Mouse (Mus musculus) kidney, adult 2 months (tissue): ENCODE measurements at regions not wholly inside any gene's neighbourhood (a gene's known extent, or its start where the extent isn't known, plus 50 kb on each side); places are given as distances from the start of the nearest gene placed in this dataset.

Experiments used
- DNase-seq: peaks from one replicate; pipeline ENCODE4 v3.0.0; 2021
- H3K27ac ChIP-seq: fragments of 200-500 bp; 2 replicates; pipeline ENCODE4 v1.5.1; 2012; ENCODE audit warnings: low read depth, low read length, control low read depth, inconsistent platforms; ENCODE audit not compliant: insufficient read depth
- H3K27me3 ChIP-seq: fragments of 200-500 bp; replicated peaks from 2 replicates; pipeline ENCODE4 v1.6.1; 2012; ENCODE audit warnings: mild to moderate bottlenecking, moderate library complexity, low read length, inconsistent platforms; ENCODE audit not compliant: control insufficient read depth, insufficient read depth
- H3K36me3 ChIP-seq: fragments of 200-500 bp; 2 replicates; pipeline ENCODE4 v1.6.1; 2012; ENCODE audit warnings: mild to moderate bottlenecking, moderate library complexity, low read length, inconsistent platforms; ENCODE audit not compliant: control insufficient read depth, insufficient read depth
- H3K4me1 ChIP-seq: fragments of 200-500 bp; 2 replicates; pipeline ENCODE4 v1.6.1; 2011; ENCODE audit warnings: low read length; ENCODE audit not compliant: control insufficient read depth, insufficient read depth
- H3K4me3 ChIP-seq: fragments of 200-500 bp; 2 replicates; pipeline ENCODE4 v1.5.1; 2011; ENCODE audit warnings: mild to moderate bottlenecking, low read depth, low read length, control low read depth; ENCODE audit not compliant: insufficient read depth
- CTCF ChIP-seq: fragments of 200-500 bp; conservative IDR thresholded peaks from 2 replicates; pipeline ENCODE4 v1.5.1; 2011; ENCODE audit warnings: low read depth, mild to moderate bottlenecking, control low read depth, low read length, moderate library complexity, mixed read lengths; ENCODE audit not compliant: insufficient read depth, insufficient read length
- POLR2A ChIP-seq: fragments of 200-500 bp; IDR thresholded peaks from one replicate; pipeline ENCODE4 v1.6.1; 2011; ENCODE audit warnings: low read depth, low read length, control low read depth
- WGBS: fragments of 180-500 bp; shearing (Covaris S2); methylation state at CpG from one replicate; pipeline ENCODE4 v1.1.7; 2018; 5-methylcytosine and 5-hydroxymethylcytosine counted together

GRCm38 (mm10) chr6:116902371-116902770 is 185.7 kb upstream of the Tmem72 start:
- 82% methylated on average over 3 of the region's 3 CpGs for WGBS
- no peak overlapping the region for H3K27ac ChIP-seq
- no peaks in the 10 kb centered on the region for H3K36me3 ChIP-seq
- H3K27me3 ChIP-seq, result no peaks in the 10 kb centered on the region
- TF ChIP-seq CTCF (no peak), POLR2A (no peak)
- no peak overlapping the region for H3K4me3 ChIP-seq
- no peak for DNase-seq
- no peaks in the 10 kb centered on the region for H3K4me1 ChIP-seq

GRCm38 (mm10) chr6:116906426-116907172 is 189.9 kb upstream of the Tmem72 start:
- H3K27me3 ChIP-seq, result no peaks in the 10 kb centered on the region
- no peaks in the 10 kb centered on the region for H3K4me1 ChIP-seq
- WGBS, result 76% methylated on average over 7 of the region's 7 CpGs
- TF ChIP-seq POLR2A (no peak), CTCF (no peak)
- no peak overlapping the region for H3K4me3 ChIP-seq
- H3K27ac ChIP-seq, result no peak overlapping the region
- DNase-seq, result no peak
- H3K36me3 ChIP-seq, result no peaks in the 10 kb centered on the region

GRCm38 (mm10) chr6:116910607-116911006 is 193.9 kb upstream of the Tmem72 start:
- Histone ChIP-seq H3K27ac (no peak overlapping the region), H3K36me3 (no peaks in the 10 kb centered on the region), H3K27me3 (no peaks in the 10 kb centered on the region), H3K4me1 (no peaks in the 10 kb centered on the region), H3K4me3 (no peak overlapping the region)
- TF ChIP-seq CTCF, result no peak
- no peak for TF ChIP-seq POLR2A
- 79% methylated on average over 7 of the region's 7 CpGs for WGBS
- peak; percentile 28 for DNase-seq

- no peak for DNase-seq
- no peak for TF ChIP-seq POLR2A
- TF ChIP-seq CTCF, result no peak
- no peaks in the 10 kb centered on the region for H3K36me3 ChIP-seq
- 27% methylated on average over 3 of the region's 3 CpGs for WGBS
- no peaks in the 10 kb centered on the region for H3K27me3 ChIP-seq
- H3K4me1 ChIP-seq, result no peaks in the 10 kb centered on the region
- H3K27ac ChIP-seq, result no peak overlapping the region
- no peak overlapping the region for H3K4me3 ChIP-seq
Measured at GRCm38 (mm10) chr6:116912161-116912560, 195.4 kb upstream of the Tmem72 start.

GRCm38 (mm10) chr6:116914073-116914472 is 197.4 kb upstream of the Tmem72 start:
- TF ChIP-seq POLR2A (no peak), CTCF (no peak)
- no peaks in the 10 kb centered on the region for H3K36me3 ChIP-seq
- H3K4me3 ChIP-seq, result no peak overlapping the region
- H3K27ac ChIP-seq, result no peak overlapping the region
- H3K4me1 ChIP-seq, result no peaks in the 10 kb centered on the region
- whole genome bisulfite sequencing, result 39% methylated on average over 1 of the region's 1 CpGs
- H3K27me3 ChIP-seq, result no peaks in the 10 kb centered on the region
- no peak for DNase-seq

GRCm38 (mm10) chr6:116935024-116935423 is 218.3 kb upstream of the Tmem72 start:
- Histone ChIP-seq H3K27me3 (no peaks in the 10 kb centered on the region), H3K4me3 (no peak overlapping the region), H3K36me3 (no peaks in the 10 kb centered on the region), H3K4me1 (no peaks in the 10 kb centered on the region), H3K27ac (no peak overlapping the region)
- no peak for DNase-seq
- TF ChIP-seq CTCF (no peak), POLR2A (no peak)
- WGBS, result 78% methylated on average over 3 of the region's 3 CpGs

GRCm38 (mm10) chr6:116941576-116941975 is 224.9 kb upstream of the Tmem72 start:
- Histone ChIP-seq H3K36me3 (no peaks in the 10 kb centered on the region), H3K4me1 (no peaks in the 10 kb centered on the region), H3K27me3 (no peaks in the 10 kb centered on the region), H3K27ac (no peak overlapping the region), H3K4me3 (no peak overlapping the region)
- DNase-seq, result no peak
- no peak for TF ChIP-seq POLR2A
- no peak for TF ChIP-seq CTCF
- 45% methylated on average over 9 of the region's 9 CpGs for WGBS
